Mouse (Mus musculus) hindbrain, embryonic 15.5 days (tissue): Measurements from ENCODE around the gene Phf23. TPM values are rescaled to one million over a fixed set of nuclear protein-coding genes. Genes with fewer than 3 reads are reported as not detected.

Source experiments
- ATAC-seq: fragments of 200-750 bp; cut with Nextera tagmentation; 2 replicates; pipeline ENCODE4 v1.8.0; 2017; ENCODE audit warnings: low read depth, moderate number of reproducible peaks, moderate TSS enrichment; ENCODE audit not compliant: low FRiP score
- H3K27ac ChIP-seq: fragments of 300-500 bp; sonication (generic); replicated peaks from 2 replicates; pipeline ENCODE4 v1.5.1; 2015; ENCODE audit warnings: mild to moderate bottlenecking, inconsistent platforms
- H3K27me3 ChIP-seq: fragments of 300-500 bp; sonication (generic); 2 replicates; pipeline ENCODE4 v1.6.1; 2015; ENCODE audit warnings: control low read depth, inconsistent platforms
- H3K36me3 ChIP-seq: fragments of 300-500 bp; sonication (generic); 2 replicates; pipeline ENCODE4 v1.6.1; 2015; ENCODE audit warnings: control low read depth, inconsistent platforms
- H3K4me1 ChIP-seq: fragments of 300-500 bp; sonication (generic); replicated peaks from 2 replicates; pipeline ENCODE4 v1.6.1; 2015; ENCODE audit warnings: control low read depth, inconsistent platforms
- H3K4me2 ChIP-seq: fragments of 300-500 bp; sonication (generic); 2 replicates; pipeline ENCODE4 v1.6.1; 2015; ENCODE audit warnings: moderate library complexity, mild to moderate bottlenecking, inconsistent platforms
- H3K4me3 ChIP-seq: fragments of 300-500 bp; sonication (generic); 2 replicates; pipeline ENCODE4 v1.5.1; 2015; ENCODE audit warnings: mild to moderate bottlenecking, inconsistent platforms
- H3K9ac ChIP-seq: fragments of 300-500 bp; sonication (generic); 2 replicates; pipeline ENCODE4 v1.6.1; 2015; ENCODE audit warnings: inconsistent platforms
- H3K9me3 ChIP-seq: fragments of 300-500 bp; sonication (generic); 2 replicates; pipeline ENCODE4 v1.6.1; 2016; ENCODE audit warnings: control low read depth, inconsistent platforms
- WGBS: fragments of 180-500 bp; shearing (Covaris S2); methylation state at CpG from one replicate; pipeline ENCODE4 v1.1.7; 2015; 5-methylcytosine and 5-hydroxymethylcytosine counted together
- polyA plus RNA-seq: library from polyadenylated mRNA; unstranded; fragments of >200 nt; fragmentation: Nextera tagmentation; extraction: Ambion mirVana; gene quantifications from 2 replicates; pipeline ENCODE4 v1.2.1, GENCODE M21; 2015

Gene Phf23
- polyA plus RNA-seq, 1 experiment from 2014 or later: 56.1 TPM

- 28% methylated on average over 5 of the region's 5 CpGs for WGBS
- H3K9ac ChIP-seq: no peak overlapping the region
- H3K36me3 ChIP-seq: no peaks in the 10 kb centered on the region
- H3K27me3 ChIP-seq: peaks cover 43% of the 10 kb centered on the region
- H3K4me3 ChIP-seq: no peak overlapping the region
- H3K9me3 ChIP-seq: no peaks in the 10 kb centered on the region
- H3K4me2 ChIP-seq: no peak overlapping the region
- no peak overlapping the region for H3K27ac ChIP-seq
- H3K4me1 ChIP-seq: peaks cover 3% of the 10 kb centered on the region; the same call in 1 of the 2 replicates
- ATAC-seq: no peak
Measured at GRCm38 (mm10) chr11:69960616-69961015, 35.0 kb upstream of the Phf23 start.

- no peak overlapping the region for H3K27ac ChIP-seq
- no peak overlapping the region for H3K4me3 ChIP-seq
- peaks cover 55% of the 10 kb centered on the region for H3K27me3 ChIP-seq
- no peak for ATAC-seq
- WGBS: 56% methylated on average over 5 of the region's 5 CpGs
- H3K4me2 ChIP-seq: no peak overlapping the region
- H3K36me3 ChIP-seq: no peaks in the 10 kb centered on the region
- no peak overlapping the region for H3K9ac ChIP-seq
- H3K4me1 ChIP-seq: peaks cover 14% of the 10 kb centered on the region
- H3K9me3 ChIP-seq: no peaks in the 10 kb centered on the region
Measured at GRCm38 (mm10) chr11:69961841-69962240, 33.7 kb upstream of the Phf23 start.

DNA sequence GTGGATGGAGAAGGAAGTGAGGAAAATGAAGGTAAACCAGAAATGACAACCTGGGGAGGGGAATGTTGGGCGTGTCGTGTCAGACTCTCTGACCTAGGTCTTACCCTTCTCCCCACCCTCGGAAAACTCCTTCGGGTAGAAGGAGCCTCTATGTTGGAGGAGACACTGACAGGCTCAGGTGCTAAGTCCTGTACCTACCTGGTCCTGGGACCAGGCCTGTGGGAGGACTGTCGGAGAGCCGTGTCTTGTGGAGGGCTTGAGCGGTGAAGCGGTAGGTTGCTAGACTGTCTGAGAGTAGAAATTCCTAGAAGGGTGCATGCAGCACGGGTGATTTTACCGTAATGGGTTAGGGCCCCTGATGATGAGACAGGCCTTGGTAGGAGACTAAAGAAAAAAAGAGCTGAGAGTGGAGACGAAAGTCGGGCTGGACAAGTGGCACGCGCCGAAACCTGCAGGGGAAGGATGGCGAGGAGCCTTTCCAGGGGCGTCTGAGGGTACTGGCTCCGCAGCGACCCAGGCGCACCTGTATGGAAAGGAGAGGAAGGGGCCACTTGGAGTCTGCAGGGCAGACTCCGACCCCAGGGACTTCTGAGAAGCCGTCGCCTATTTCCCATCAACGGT is 30.8 kb upstream of the Phf23 start, which contains the start of gene Cldn7:
Gene Cldn7, plus strand, starts transcription at position 130 of the 621 bp plus-strand sequence.
- Histone ChIP-seq H3K4me1 (peaks cover 15% of the 10 kb centered on the region), H3K36me3 (peaks cover 16% of the 10 kb centered on the region), H3K9me3 (no peaks in the 10 kb centered on the region), H3K27me3 (peaks cover 74% of the 10 kb centered on the region), H3K27ac (no peak within 1 kb of the TSS), H3K4me3 (0 out of 2 replicates have a peak within 1 kb of the TSS, but pooled peaks have one; percentile 3), H3K4me2 (peak within 1 kb of the TSS; percentile 27), H3K9ac (no peak within 1 kb of the TSS)
- WGBS: 13% methylated on average over 24 of the region's 24 CpGs
- no peak for ATAC-seq

DNA sequence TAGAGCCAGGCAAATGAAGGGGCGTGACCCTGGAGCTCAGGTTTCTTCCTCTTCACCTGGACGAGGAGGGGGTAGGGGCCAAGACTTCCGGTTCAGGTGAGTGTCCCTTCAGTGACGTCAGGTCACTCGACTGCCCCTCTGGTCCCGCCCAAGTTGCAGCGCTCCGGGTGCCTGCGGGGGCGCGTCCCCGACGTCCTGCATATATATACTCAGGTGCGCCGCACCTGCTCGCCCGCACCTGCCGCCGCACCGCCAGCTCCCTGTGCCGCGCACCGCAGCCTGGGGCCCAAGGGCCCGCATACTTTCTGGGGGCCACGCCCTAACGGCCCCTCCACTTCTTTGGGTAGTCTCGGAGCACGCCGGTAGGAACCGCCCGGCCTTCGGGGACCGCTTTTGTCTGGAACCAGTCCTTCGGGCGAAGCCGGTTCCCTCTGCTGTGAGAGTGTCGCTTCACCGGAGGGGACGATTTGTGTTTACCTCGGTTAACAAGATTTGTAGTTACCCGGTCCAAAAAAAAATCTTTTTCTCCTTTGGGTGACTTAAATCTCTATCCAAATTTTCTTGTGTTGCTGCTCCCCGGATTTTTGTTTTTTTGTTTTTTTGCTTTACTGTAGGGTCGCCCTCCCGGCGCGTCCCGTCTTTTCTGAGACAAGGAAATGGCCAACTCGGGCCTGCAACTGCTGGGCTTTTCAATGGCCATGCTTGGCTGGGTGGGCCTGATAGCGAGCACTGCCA is 30.1 kb upstream of the Phf23 start:
- H3K4me1 ChIP-seq: peaks cover 15% of the 10 kb centered on the region
- WGBS: 2% methylated on average over 47 of the region's 49 CpGs
- no peak for ATAC-seq
- no peak overlapping the region for H3K27ac ChIP-seq
- H3K9ac ChIP-seq: no peak overlapping the region
- peaks cover 74% of the 10 kb centered on the region for H3K27me3 ChIP-seq
- H3K9me3 ChIP-seq: no peaks in the 10 kb centered on the region
- H3K36me3 ChIP-seq: peaks cover 23% of the 10 kb centered on the region
- peak overlapping the region; percentile 49 for H3K4me2 ChIP-seq
- H3K4me3 ChIP-seq: peak overlapping the region; percentile 21; the same call in 1 of the 2 replicates

DNA sequence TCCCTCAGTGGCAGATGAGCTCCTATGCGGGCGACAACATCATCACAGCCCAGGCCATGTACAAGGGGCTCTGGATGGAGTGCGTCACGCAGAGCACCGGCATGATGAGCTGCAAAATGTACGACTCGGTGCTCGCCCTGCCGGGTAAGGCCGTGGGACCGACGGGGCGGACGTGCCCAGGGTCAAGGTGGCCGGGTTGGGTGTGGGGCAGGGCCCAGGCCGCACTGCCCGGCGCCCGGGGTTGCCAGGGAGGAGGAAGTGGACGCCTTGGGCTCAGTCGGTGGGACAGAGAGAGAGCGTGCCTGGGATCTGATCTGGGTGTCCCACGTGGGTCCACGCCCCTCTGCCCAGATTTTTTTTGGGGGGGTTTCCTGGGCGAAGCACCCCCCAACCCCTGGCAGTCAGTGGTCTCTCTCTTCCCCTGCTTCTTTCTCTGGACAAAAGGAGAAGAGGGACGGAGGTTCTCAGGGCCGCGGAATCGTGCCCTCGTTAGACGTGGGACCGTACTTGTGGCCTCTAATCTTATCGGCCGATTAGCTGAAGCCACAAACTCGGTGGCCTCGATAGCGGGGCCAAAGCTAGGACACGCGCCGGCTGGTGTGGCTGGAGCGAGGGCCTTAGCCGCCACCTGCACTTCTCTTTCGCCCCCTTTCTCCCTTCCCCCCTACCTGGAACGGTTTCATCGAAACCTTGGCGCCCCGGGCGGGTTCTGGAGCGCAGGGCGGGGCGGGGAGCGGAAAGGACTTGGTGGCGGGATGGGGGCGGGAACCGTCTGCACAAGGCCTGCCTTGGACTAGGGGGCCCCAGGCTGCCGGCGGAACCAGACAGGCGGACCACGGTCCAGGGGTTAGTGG is 29.3 kb upstream of the Phf23 start:
- Histone ChIP-seq H3K27ac (no peak overlapping the region), H3K9ac (no peak overlapping the region), H3K36me3 (peaks cover 26% of the 10 kb centered on the region), H3K27me3 (peaks cover 74% of the 10 kb centered on the region), H3K4me1 (peaks cover 15% of the 10 kb centered on the region), H3K4me3 (peak overlapping the region; percentile 21), H3K4me2 (peak overlapping the region; percentile 49), H3K9me3 (no peaks in the 10 kb centered on the region)
- ATAC-seq: no peak; the same call in 1 of the 2 replicates
- WGBS: 2% methylated on average over 58 of the region's 59 CpGs

- Histone ChIP-seq H3K4me1 (peaks cover 15% of the 10 kb centered on the region), H3K9me3 (no peaks in the 10 kb centered on the region), H3K9ac (no peak overlapping the region), H3K4me3 (peak overlapping the region; percentile 21), H3K36me3 (peaks cover 32% of the 10 kb centered on the region), H3K27me3 (peaks cover 67% of the 10 kb centered on the region), H3K27ac (no peak overlapping the region), H3K4me2 (peak overlapping the region; percentile 49)
- no peak for ATAC-seq
- 41% methylated on average over 17 of the region's 17 CpGs for WGBS
Measured at GRCm38 (mm10) chr11:69966860-69967517, 28.6 kb upstream of the Phf23 start.

DNA sequence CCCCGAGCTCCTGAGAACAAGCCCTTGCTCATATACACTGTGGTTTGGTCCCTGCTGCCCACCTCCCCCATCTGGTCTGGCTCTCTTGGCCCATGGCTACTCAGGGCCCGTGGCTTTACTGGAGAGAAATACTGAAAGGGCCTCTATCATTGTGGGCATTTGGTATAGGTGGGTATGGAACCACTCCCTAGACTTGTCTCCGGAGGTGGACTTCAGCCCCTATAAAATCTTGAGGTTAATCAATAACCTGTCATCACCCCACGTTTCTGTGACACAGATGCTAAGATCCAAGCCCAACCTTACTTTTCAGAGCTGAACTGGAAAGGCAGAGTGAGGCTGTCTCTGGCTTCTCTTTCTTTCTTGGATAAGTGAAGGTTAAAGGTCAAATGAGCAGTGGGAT is 26.8 kb upstream of the Phf23 start:
- H3K36me3 ChIP-seq: peaks cover 48% of the 10 kb centered on the region
- no peak overlapping the region for H3K4me3 ChIP-seq
- peaks cover 15% of the 10 kb centered on the region for H3K4me1 ChIP-seq
- no peak overlapping the region for H3K27ac ChIP-seq
- H3K27me3 ChIP-seq: peaks cover 49% of the 10 kb centered on the region
- H3K9ac ChIP-seq: no peak overlapping the region
- no peak overlapping the region for H3K4me2 ChIP-seq
- 87% methylated on average over 4 of the region's 4 CpGs for WGBS
- H3K9me3 ChIP-seq: no peaks in the 10 kb centered on the region
- no peak for ATAC-seq

- peaks cover 62% of the 10 kb centered on the region for H3K36me3 ChIP-seq
- no peak overlapping the region for H3K27ac ChIP-seq
- no peak overlapping the region for H3K9ac ChIP-seq
- ATAC-seq: no peak
- H3K27me3 ChIP-seq: peaks cover 35% of the 10 kb centered on the region
- peaks cover 15% of the 10 kb centered on the region for H3K4me1 ChIP-seq
- no peak overlapping the region for H3K4me2 ChIP-seq
- WGBS: 94% methylated on average over 6 of the region's 6 CpGs
- H3K9me3 ChIP-seq: no peaks in the 10 kb centered on the region
- H3K4me3 ChIP-seq: no peak overlapping the region
Measured at GRCm38 (mm10) chr11:69970222-69970621, 25.4 kb upstream of the Phf23 start.

DNA sequence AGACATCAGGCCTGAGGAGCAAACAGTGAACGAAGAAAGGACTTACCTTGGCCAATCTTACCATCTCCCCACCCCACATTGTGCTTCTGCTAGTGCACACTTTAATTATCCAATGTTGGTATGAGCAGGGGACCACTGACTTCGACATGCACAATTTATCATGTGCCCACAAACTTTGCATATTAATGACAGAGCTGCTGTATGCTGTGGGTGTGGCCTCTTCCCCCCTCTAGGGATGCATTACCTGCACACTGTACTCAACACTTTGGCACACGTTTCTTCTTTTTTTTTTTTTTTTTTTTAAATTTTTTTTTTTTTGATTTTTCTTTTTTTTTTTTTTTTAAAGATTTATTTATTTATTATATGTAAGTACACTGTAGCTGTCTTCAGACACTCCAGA is 24.8 kb upstream of the Phf23 start:
- Histone ChIP-seq H3K9ac (no peak overlapping the region), H3K4me2 (no peak overlapping the region), H3K36me3 (peaks cover 67% of the 10 kb centered on the region), H3K27me3 (peaks cover 30% of the 10 kb centered on the region), H3K4me3 (no peak overlapping the region), H3K9me3 (no peaks in the 10 kb centered on the region), H3K4me1 (peaks cover 11% of the 10 kb centered on the region), H3K27ac (no peak overlapping the region)
- 86% methylated on average over 3 of the region's 3 CpGs for WGBS
- ATAC-seq: no peak

DNA sequence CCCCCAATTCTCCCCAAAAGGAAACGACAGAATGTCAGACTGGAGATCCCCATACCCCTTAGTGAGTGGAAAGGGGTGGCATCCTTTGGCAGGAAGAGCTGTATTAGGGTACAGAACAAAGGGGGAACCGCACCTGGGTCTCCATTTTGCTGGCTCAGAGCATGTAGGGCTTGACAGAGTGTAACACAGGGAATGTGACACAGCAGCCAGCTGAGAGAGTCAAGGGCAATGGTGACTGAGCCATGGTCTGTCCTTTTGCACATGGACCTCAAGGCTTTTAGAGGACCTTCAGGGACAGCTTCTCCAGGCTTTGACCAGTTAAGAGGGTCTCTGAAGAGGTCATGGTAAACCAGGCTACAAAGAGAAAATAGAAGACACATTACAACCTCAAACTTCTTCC is 20.7 kb upstream of the Phf23 start:
- 96% methylated on average over 2 of the region's 2 CpGs for WGBS
- H3K36me3 ChIP-seq: peaks cover 67% of the 10 kb centered on the region
- peaks cover 18% of the 10 kb centered on the region for H3K4me1 ChIP-seq
- no peak for ATAC-seq
- H3K27me3 ChIP-seq: no peaks in the 10 kb centered on the region
- no peak overlapping the region for H3K4me2 ChIP-seq
- no peak overlapping the region for H3K27ac ChIP-seq
- no peak overlapping the region for H3K9ac ChIP-seq
- no peaks in the 10 kb centered on the region for H3K9me3 ChIP-seq
- no peak overlapping the region for H3K4me3 ChIP-seq

GRCm38 (mm10) chr11:69976271-69976670 is 19.3 kb upstream of the Phf23 start:
- WGBS: 89% methylated on average over 4 of the region's 4 CpGs
- H3K36me3 ChIP-seq: peaks cover 58% of the 10 kb centered on the region
- peaks cover 18% of the 10 kb centered on the region for H3K4me1 ChIP-seq
- no peak for ATAC-seq
- no peak overlapping the region for H3K4me2 ChIP-seq
- no peak overlapping the region for H3K9ac ChIP-seq
- no peaks in the 10 kb centered on the region for H3K27me3 ChIP-seq
- H3K4me3 ChIP-seq: no peak overlapping the region
- no peaks in the 10 kb centered on the region for H3K9me3 ChIP-seq
- H3K27ac ChIP-seq: no peak overlapping the region
